Mouse (Mus musculus): ENCODE results near the gene Gm28635.

The Gm28635 gene

GRCm38 (mm10) chr2:84677968-84678880, at the start of gene Gm28635, which contains the start of gene Med19:
Gene Gm28635 (minus strand): TSS chr2:84678041.
Gene Med19 (plus strand): TSS chr2:84678402.
- peak; percentile 54 for DNase-seq (ENCODE audit: low spot score)

GRCm38 (mm10) chr2:84727172-84727858, 49.5 kb upstream of the Gm28635 start, which contains the start of gene Clp1:
Gene Clp1 (minus strand): TSS chr2:84727350.
- peak; percentile 76 for DNase-seq (ENCODE audit: low spot score)

- DNase-seq (ENCODE audit: low spot score) = no peak
These were observed 48.9 kb upstream of the Gm28635 start for GRCm38 (mm10) chr2:84726716-84727115.

GRCm38 (mm10) chr2:84725770-84726169, 47.9 kb upstream of the Gm28635 start:
- no peak for DNase-seq (ENCODE audit: low spot score)

GRCm38 (mm10) chr2:84723856-84724255, 46.0 kb upstream of the Gm28635 start:
- no peak for DNase-seq (ENCODE audit: low spot score)

- DNase-seq (ENCODE audit: low spot score) = no peak
These were observed 43.3 kb upstream of the Gm28635 start for GRCm38 (mm10) chr2:84721182-84721581.

- DNase-seq (ENCODE audit: low spot score) = no peak
These were observed 42.9 kb upstream of the Gm28635 start for GRCm38 (mm10) chr2:84720718-84721117.

GRCm38 (mm10) chr2:84717357-84717756, 39.5 kb upstream of the Gm28635 start:
- DNase-seq (ENCODE audit: low spot score) = no peak

- no peak for DNase-seq (ENCODE audit: low spot score)
These were observed 38.8 kb upstream of the Gm28635 start for GRCm38 (mm10) chr2:84716423-84717355.

- DNase-seq (ENCODE audit: low spot score) = no peak
These were observed 37.9 kb upstream of the Gm28635 start for GRCm38 (mm10) chr2:84715562-84716361.

- peak; percentile 95 for DNase-seq (ENCODE audit: low spot score)
These were observed 37.1 kb upstream of the Gm28635 start, which contains the start of gene Zdhhc5 for GRCm38 (mm10) chr2:84714811-84715561. Gene Zdhhc5 (minus strand): TSS chr2:84715180.

GRCm38 (mm10) chr2:84714422-84714810, 36.6 kb upstream of the Gm28635 start:
- no peak for DNase-seq (ENCODE audit: low spot score)

GRCm38 (mm10) chr2:84711898-84712297, 34.1 kb upstream of the Gm28635 start:
- no peak for DNase-seq (ENCODE audit: low spot score)

- DNase-seq (ENCODE audit: low spot score) = no peak
These were observed 29.7 kb upstream of the Gm28635 start for GRCm38 (mm10) chr2:84707523-84707922.

GRCm38 (mm10) chr2:84705295-84705694, 27.5 kb upstream of the Gm28635 start:
- DNase-seq (ENCODE audit: low spot score) = no peak

- no peak for DNase-seq (ENCODE audit: low spot score)
These were observed 26.5 kb upstream of the Gm28635 start for GRCm38 (mm10) chr2:84704329-84704728.

GRCm38 (mm10) chr2:84703497-84703896, 25.7 kb upstream of the Gm28635 start:
- no peak for DNase-seq (ENCODE audit: low spot score)

- DNase-seq (ENCODE audit: low spot score) = no peak
These were observed 17.3 kb upstream of the Gm28635 start for GRCm38 (mm10) chr2:84695007-84695695.

- no peak for DNase-seq (ENCODE audit: low spot score)
These were observed 12.2 kb upstream of the Gm28635 start for GRCm38 (mm10) chr2:84690050-84690449.

Data from urinary bladder, postnatal 10 days (tissue).